Mouse (Mus musculus) cortical plate, adult 2 months (tissue): Measurements from ENCODE around the gene Setdb2. TPM values are rescaled to one million over a fixed set of nuclear protein-coding genes. Genes with fewer than 3 reads are reported as not detected.

Experiments
- H3K27ac ChIP-seq: fragments of 200-500 bp; 2 replicates; pipeline ENCODE4 v1.5.1; 2012; ENCODE audit warnings: low read length, control low read depth, inconsistent platforms; ENCODE audit not compliant: insufficient read depth
- H3K4me1 ChIP-seq: fragments of 200-500 bp; 2 replicates; pipeline ENCODE4 v1.6.1; 2011; ENCODE audit warnings: low read length; ENCODE audit not compliant: control insufficient read depth, insufficient read depth
- H3K4me3 ChIP-seq: fragments of 200-500 bp; 2 replicates; pipeline ENCODE4 v1.5.1; 2011; ENCODE audit warnings: mild to moderate bottlenecking, low read length, control low read depth; ENCODE audit not compliant: insufficient read depth
- CTCF ChIP-seq: fragments of 200-500 bp; IDR thresholded peaks from 2 replicates; pipeline ENCODE4 v1.5.1; 2011; ENCODE audit warnings: mild to moderate bottlenecking, control low read depth, low read length; ENCODE audit not compliant: insufficient read depth; ENCODE audit errors: extremely low read depth
- POLR2A ChIP-seq: fragments of 200-500 bp; IDR thresholded peaks from 2 replicates; pipeline ENCODE4 v1.6.1; 2011; ENCODE audit warnings: mild to moderate bottlenecking, low read length, control low read depth; ENCODE audit not compliant: insufficient read depth; ENCODE audit errors: extremely low read depth
- polyA plus RNA-seq: library from polyadenylated mRNA; depleted of rRNA; stranded (reverse); fragments of >200 nt; gene quantifications from 2 replicates; pipeline ENCODE4 v1.2.3, GENCODE M21; 2012; rRNA removed

Setdb2 gene
- polyA plus RNA-seq, 1 experiment, result 4.7 TPM

DNA sequence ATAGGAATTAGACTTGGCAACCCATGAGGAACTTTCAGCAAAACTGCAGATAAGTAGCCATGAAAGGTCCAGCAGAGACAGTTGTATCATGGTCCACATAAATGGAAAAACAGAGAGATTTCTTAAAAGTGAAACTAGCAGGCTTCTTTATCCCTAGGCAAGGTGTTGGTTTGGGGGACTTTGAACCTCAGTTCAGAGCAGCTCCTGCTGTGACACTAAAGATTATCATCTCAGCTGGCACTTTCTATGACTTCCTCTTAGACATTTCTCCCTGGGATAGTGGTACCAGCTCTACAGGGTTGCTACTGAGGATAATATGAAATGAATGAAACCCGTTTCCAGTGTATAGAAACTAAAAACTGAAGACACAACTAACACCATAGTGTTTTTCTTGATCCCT lies 51.2 kb downstream of the Setdb2 start:
- TF ChIP-seq CTCF (no peak), POLR2A (no peak)
- Histone ChIP-seq H3K4me1 (no peaks in the 10 kb centered on the region), H3K27ac (no peak overlapping the region), H3K4me3 (no peak overlapping the region)

DNA sequence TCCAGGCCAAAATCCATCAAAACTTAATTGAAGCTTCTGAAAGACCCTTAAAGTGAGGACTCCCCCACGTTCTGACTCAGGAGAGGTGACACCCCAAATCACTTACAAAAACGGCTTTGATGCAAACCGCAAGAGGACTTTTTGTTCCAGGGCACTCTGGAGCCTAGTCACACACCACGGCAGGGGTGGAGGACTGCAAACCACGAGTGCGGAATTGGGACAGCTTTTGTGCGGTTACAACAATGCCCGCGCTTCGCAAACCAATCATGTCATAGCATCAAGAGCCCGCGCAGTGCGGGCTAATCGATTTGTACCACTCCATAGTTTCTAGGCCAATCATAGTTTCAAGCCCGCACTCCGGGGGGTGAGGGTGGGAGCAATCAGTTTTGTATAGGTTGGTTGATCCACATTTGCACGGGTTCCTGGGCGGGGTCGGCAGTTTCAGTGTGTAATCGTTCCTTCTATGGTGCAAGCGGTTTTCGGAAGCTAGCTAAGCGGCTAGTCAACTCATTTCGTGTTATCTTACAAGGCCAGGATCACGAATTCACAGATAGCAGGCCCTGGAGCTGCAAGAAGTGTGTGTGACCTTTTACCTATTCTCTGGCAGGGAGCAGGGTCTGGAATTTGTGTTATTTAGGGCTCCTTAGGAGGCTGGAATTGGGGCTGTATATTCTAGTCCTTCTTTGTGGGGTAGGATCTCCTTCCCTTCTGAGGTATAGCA lies 70.2 kb downstream of the Setdb2 start:
- Histone ChIP-seq H3K4me1 (no peaks in the 10 kb centered on the region), H3K4me3 (no peak overlapping the region), H3K27ac (no peak overlapping the region)
- TF ChIP-seq CTCF (no peak), POLR2A (no peak)

DNA sequence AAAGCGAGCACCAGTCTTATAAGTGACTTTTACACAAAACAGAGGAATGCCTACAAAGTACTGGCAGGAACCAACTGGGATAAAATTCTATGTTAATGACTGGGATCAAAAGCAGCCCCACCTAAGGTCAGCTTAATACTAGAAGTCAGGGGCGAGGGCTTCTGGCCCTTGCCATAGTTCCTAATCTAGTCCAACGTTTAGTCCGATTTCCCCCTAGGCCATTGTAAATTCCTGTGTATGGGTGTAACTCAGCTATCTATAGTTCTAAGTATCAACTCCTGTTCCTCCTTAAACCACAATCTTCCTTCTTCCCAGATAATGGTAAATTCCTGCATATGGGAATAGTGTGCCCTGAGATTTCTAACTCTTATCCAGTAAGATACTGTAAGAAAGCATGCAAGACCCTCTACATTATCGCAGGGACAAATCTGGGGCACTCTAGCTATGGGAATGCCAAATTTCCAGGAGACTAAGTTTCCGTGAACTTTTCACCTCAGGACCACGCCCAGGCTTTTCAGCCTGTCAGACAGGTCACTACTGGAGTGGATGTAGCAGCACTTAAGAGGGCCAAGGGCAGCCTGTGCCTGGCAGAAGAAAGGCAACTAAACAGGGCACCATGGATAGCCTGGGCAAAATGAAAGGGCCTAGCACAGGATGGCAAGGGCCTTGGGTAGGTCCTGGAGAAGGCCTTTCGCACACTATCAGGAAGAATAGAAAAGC lies 74.1 kb downstream of the Setdb2 start:
- H3K4me3 ChIP-seq, result no peak overlapping the region
- no peak overlapping the region for H3K27ac ChIP-seq
- H3K4me1 ChIP-seq, result no peaks in the 10 kb centered on the region
- TF ChIP-seq CTCF, result no peak
- no peak for TF ChIP-seq POLR2A

DNA sequence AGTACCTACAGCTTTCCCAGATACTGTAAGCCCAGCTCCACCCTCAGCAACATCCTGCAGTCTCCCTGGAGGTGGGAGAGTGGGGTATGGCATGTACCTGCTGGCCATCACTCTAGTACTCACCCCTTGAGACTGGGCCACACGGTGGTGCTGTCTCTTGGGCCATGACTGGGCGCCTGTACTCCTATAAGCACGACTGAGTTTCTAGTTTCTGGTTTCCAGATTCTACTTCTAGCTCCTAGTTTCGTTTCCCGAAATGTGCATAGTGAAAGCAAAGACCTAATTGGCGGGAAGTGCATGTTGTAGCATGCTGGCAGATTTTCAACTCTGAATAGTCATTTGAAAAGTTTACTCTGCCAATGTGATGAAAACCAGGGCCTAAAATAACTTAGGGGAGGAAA lies 75.4 kb downstream of the Setdb2 start, which contains the start of gene Phf11d:
Gene Phf11d (minus strand): TSS at position 227 of the 401 bp plus-strand sequence.
- H3K4me3 ChIP-seq, result no peak within 1 kb of the TSS

More for the DNA sequence above, 75.4 kb downstream of the Setdb2 start, which contains the start of gene Phf11d:
- H3K27ac ChIP-seq, result no peak within 1 kb of the TSS
- no peak for TF ChIP-seq POLR2A
- no peak for TF ChIP-seq CTCF
- H3K4me1 ChIP-seq, result no peaks in the 10 kb centered on the region

Other genes starting within 250 kb of the Setdb2 start
- 31.9 and 35.2 TPM in 2 replicates for gene Rcbtb1, start 239.7 kb downstream of the Setdb2 start, polyA plus RNA-seq
- not detected in 2 replicates for gene Gm6904, start 180.7 kb downstream of the Setdb2 start, polyA plus RNA-seq
- gene Phf11a, start 143.4 kb downstream of the Setdb2 start, polyA plus RNA-seq, result not detected in 2 replicates
- gene Phf11b, start 99.5 kb downstream of the Setdb2 start, polyA plus RNA-seq, result 0.23 and 0.42 TPM in 2 replicates
- 1.3 TPM in 2 replicates for gene Phf11d, start 75.4 kb downstream of the Setdb2 start, polyA plus RNA-seq
- 0.49 and 0.61 TPM in 2 replicates for gene Phf11c, start 45.5 kb downstream of the Setdb2 start, polyA plus RNA-seq
- gene Cab39l, start 88 bp upstream of the Setdb2 start, polyA plus RNA-seq, result 16.6 and 18.3 TPM in 2 replicates
- gene Cdadc1, start 157.1 kb upstream of the Setdb2 start, polyA plus RNA-seq, result 29.8 and 30.7 TPM in 2 replicates
- gene Shisa2, start 184.4 kb upstream of the Setdb2 start, polyA plus RNA-seq, result 1.9 and 2.4 TPM in 2 replicates